Mouse (Mus musculus) midbrain, postnatal 0 days (tissue): Measurements from ENCODE around the gene Maml2. TPM values are rescaled to one million over a fixed set of nuclear protein-coding genes. Genes with fewer than 3 reads are reported as not detected.

Experiments
- ATAC-seq: fragments of 200-750 bp; cut with Nextera tagmentation; 2 replicates; pipeline ENCODE4 v1.8.0; 2017; ENCODE audit warnings: moderate number of reproducible peaks, mild to moderate bottlenecking, moderate TSS enrichment, moderate library complexity; ENCODE audit not compliant: low FRiP score
- DNase-seq: peaks from one replicate; pipeline ENCODE4 v3.0.0-alpha.2; 2015; ENCODE audit warnings: low spot score
- H3K27ac ChIP-seq: fragments of 300-500 bp; sonication (generic); 2 replicates; pipeline ENCODE4 v1.5.1; 2014; ENCODE audit warnings: low read depth, mild to moderate bottlenecking, low read length, mixed read lengths
- H3K27me3 ChIP-seq: fragments of 300-500 bp; sonication (generic); 2 replicates; pipeline ENCODE4 v1.6.1; 2014; ENCODE audit warnings: low read length, control low read depth, mixed read lengths; ENCODE audit not compliant: insufficient read depth
- H3K36me3 ChIP-seq: fragments of 300-500 bp; sonication (generic); 2 replicates; pipeline ENCODE4 v1.6.1; 2014; ENCODE audit warnings: low read length, control low read depth, mixed read lengths; ENCODE audit not compliant: insufficient read depth
- H3K4me1 ChIP-seq: fragments of 300-500 bp; sonication (generic); 2 replicates; pipeline ENCODE4 v1.6.1; 2014; ENCODE audit warnings: mild to moderate bottlenecking, control low read depth, antibody characterized with exemption, low read length, mixed read lengths; ENCODE audit not compliant: insufficient read depth
- H3K4me2 ChIP-seq: fragments of 300-500 bp; sonication (generic); 2 replicates; pipeline ENCODE4 v1.6.1; 2014; ENCODE audit warnings: low read depth, mild to moderate bottlenecking, low read length, mixed read lengths; ENCODE audit not compliant: poor library complexity, severe bottlenecking
- H3K4me3 ChIP-seq: fragments of 300-500 bp; sonication (generic); 2 replicates; pipeline ENCODE4 v1.5.1; 2014; ENCODE audit warnings: low read depth, mild to moderate bottlenecking, low read length, moderate library complexity
- H3K9ac ChIP-seq: fragments of 300-500 bp; sonication (generic); replicated peaks from 2 replicates; pipeline ENCODE4 v1.6.1; 2014; ENCODE audit warnings: mild to moderate bottlenecking, low read length, moderate library complexity, mixed read lengths; ENCODE audit not compliant: poor library complexity, severe bottlenecking
- H3K9me3 ChIP-seq: fragments of 300-500 bp; sonication (generic); 2 replicates; pipeline ENCODE4 v1.6.1; 2016; ENCODE audit warnings: low read length, control low read depth
- CTCF ChIP-seq: IDR thresholded peaks from 2 replicates; pipeline ENCODE4 v1.5.1; 2016; ENCODE audit warnings: antibody characterized with exemption, mild to moderate bottlenecking
- WGBS: fragments of 180-500 bp; shearing (Covaris S2); extraction: QIAGEN DNeasy Blood & Tissue Kit; methylation state at CpG from one replicate; pipeline ENCODE4 v1.1.7; 2014; 5-methylcytosine and 5-hydroxymethylcytosine counted together
- polyA plus RNA-seq: library from polyadenylated mRNA; unstranded; fragments of >200 nt; fragmentation: Nextera tagmentation; extraction: Ambion mirVana; gene quantifications from 2 replicates; pipeline ENCODE4 v1.2.1, GENCODE M21; 2015
- total RNA-seq: library from RNA; depleted of rRNA; stranded (reverse); fragments of >200 nt; gene quantifications from 2 replicates; pipeline ENCODE4 v1.2.3, GENCODE M21; 2014

The Maml2 gene
- total and polyA plus RNA-seq, 2 experiments from 2014 or later, result 9.1 to 9.2 TPM

DNA sequence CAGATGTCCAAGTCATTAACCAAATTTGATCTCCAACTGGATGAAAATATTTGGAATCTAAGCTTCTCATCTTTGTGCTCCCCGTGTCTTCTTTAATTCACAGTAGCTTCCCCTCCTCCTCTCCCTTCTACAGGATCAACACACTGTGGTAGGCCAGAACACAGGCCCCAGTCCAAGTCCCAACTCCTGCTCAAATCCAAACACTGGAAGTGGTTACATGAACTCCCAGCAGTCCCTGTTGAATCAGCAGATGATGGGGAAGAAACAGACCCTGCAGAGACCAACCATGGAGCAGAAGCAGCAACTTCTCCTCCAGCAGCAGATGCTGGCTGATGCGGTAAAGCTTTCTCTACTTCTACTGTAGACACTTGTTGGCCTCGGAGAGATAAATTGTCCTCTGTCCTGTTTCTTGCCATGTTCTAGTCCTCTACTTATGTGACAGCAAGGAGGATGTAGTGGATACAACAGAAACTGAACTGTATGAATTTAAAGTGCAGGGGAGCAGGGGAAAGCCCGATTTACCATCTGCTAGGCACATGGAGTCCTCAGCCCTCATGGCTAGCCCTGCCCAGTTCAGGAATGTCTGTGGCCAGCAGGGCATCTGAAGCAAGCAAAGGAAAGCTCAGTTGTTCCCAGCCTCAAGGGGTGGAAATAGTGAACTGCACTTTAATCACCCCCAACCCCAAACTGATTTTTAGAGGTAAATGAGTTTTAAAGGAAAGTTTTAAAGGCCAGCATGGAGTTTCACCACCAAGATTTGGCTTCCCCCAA lies 399.5 kb downstream of the Maml2 start:
- DNase-seq, result no peak
- Histone ChIP-seq H3K4me2 (no peak overlapping the region), H3K36me3 (no peaks in the 10 kb centered on the region), H3K4me3 (no peak overlapping the region), H3K9ac (no peak overlapping the region), H3K4me1 (no peaks in the 10 kb centered on the region), H3K27me3 (no peaks in the 10 kb centered on the region), H3K27ac (no peak overlapping the region), H3K9me3 (no peaks in the 10 kb centered on the region)
- TF ChIP-seq CTCF, result peak; percentile 26; the same call in 1 of the 2 replicates
- WGBS, result 81% methylated on average over 4 of the region's 4 CpGs
- ATAC-seq, result no peak

DNA sequence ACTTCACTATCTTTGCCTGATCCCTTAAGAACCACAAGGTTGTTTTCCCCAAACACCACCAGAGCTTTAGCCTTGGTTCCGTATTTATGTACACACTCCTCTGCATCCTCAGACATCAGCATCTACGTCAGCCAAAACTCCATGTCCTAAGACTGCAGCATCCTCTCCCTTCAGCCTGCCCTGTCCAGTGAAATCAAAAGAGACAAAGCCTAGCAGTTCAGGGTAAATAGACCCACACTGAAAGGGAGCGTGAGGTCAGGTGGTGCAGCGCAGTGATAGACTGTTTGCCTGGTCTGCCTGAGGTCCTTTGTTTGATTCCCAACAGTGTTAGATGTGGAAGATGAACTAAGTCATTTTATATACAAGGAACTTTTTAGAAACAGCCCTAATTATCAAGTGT lies 400.1 kb downstream of the Maml2 start:
- DNase-seq (no peak), ATAC-seq (no peak)
- no peak for TF ChIP-seq CTCF
- Histone ChIP-seq H3K4me1 (no peaks in the 10 kb centered on the region), H3K27me3 (no peaks in the 10 kb centered on the region), H3K4me3 (no peak overlapping the region), H3K9ac (no peak overlapping the region), H3K27ac (no peak overlapping the region), H3K4me2 (no peak overlapping the region), H3K36me3 (0 out of 2 replicates have a peak, but pooled peaks cover 2% of the 10 kb centered on the region), H3K9me3 (no peaks in the 10 kb centered on the region)
- 53% methylated on average over 4 of the region's 4 CpGs for WGBS

DNA sequence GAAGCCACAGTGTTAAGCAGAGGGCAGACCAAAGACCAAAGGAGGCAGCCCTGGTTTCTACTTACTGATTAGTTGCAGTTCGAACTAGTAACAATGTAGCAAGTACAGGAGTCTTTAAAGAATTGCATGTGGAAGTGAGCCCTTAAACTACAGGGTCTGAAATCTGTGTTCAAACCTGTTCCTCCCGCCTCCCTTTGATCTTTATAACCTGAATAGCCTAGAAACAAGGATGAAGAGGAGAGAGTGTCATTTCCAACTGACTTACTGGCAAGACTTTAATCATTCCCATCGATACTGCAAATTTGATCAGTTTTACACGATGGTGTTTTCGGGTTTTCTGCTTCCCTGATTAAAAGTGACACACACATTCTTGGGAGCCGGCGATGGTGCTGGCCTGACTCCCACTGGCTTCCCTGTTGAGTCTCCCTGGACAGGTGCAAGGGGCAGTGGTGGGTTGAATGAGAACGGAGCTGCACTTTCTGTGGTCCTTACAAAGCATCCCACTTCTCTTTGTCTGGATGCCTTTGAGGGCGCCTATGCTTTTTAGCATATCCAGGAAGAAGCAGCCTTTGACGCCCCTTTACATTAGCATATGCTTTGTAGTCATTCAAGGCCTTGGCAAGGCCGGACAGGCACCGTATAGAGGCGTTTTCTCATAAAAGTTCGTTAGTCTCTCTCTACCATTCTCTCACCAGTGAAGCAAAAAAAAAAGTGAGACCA lies 401.5 kb downstream of the Maml2 start:
- H3K9me3 ChIP-seq, result no peaks in the 10 kb centered on the region
- 24% methylated on average over 14 of the region's 14 CpGs for WGBS
- ATAC-seq (peak; percentile 49; the same call in 1 of the 2 replicates), DNase-seq (peak; percentile 54)
- H3K36me3 ChIP-seq, result 0 out of 2 replicates have a peak, but pooled peaks cover 2% of the 10 kb centered on the region
- 0 out of 2 replicates have a peak overlapping the region, but pooled peaks have one; percentile 19 for H3K27ac ChIP-seq
- no peak overlapping the region for H3K4me2 ChIP-seq
- no peaks in the 10 kb centered on the region for H3K4me1 ChIP-seq
- TF ChIP-seq CTCF, result no peak
- H3K27me3 ChIP-seq, result no peaks in the 10 kb centered on the region
- no peak overlapping the region for H3K9ac ChIP-seq
- no peak overlapping the region for H3K4me3 ChIP-seq

DNA sequence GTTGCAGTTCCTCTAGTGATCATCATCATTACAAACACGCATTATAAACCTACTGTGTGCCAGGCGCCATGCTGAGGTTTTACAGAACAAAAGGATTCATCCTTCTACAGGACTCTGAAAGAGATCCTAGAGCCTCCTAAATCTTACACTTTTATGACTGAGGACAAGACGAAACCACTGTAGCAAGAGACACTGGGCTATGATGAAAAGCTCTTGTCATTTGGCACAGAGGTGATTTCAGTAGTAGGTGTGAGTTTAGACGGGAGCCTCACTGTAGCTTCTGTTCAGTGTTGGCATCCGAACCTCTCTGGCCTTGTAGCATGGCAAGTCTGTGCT lies 402.0 kb downstream of the Maml2 start:
- no peaks in the 10 kb centered on the region for H3K4me1 ChIP-seq
- DNase-seq, result no peak
- H3K4me2 ChIP-seq, result no peak overlapping the region
- no peak overlapping the region for H3K9ac ChIP-seq
- no peak; the same call in 1 of the 2 replicates for ATAC-seq
- 0 out of 2 replicates have a peak, but pooled peaks cover 2% of the 10 kb centered on the region for H3K36me3 ChIP-seq
- no peak overlapping the region for H3K4me3 ChIP-seq
- no peaks in the 10 kb centered on the region for H3K27me3 ChIP-seq
- 47% methylated on average over 5 of the region's 5 CpGs for WGBS
- H3K27ac ChIP-seq, result 0 out of 2 replicates have a peak overlapping the region, but pooled peaks have one; percentile 19
- TF ChIP-seq CTCF, result no peak
- H3K9me3 ChIP-seq, result no peaks in the 10 kb centered on the region

DNA sequence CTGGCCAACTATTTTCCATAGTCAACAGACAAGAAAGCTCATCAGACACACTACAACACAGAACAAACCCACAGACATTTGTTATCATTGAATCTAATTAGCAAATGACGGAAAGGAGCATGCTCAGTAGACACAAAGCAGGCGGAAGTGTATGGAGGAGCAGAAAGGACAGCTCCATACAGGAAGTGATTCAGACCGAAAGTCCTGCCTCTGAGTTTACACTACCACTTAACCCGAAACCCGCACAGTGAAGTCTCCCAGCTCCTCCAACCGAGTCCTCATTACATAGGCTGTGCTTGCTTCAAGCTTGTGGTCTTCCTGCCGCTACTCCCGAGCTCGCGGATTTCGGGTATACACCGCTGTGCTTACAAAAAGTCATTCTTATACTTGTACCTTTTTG lies 404.0 kb downstream of the Maml2 start:
- Histone ChIP-seq H3K4me3 (no peak overlapping the region), H3K9ac (no peak overlapping the region), H3K9me3 (no peaks in the 10 kb centered on the region), H3K36me3 (0 out of 2 replicates have a peak, but pooled peaks cover 2% of the 10 kb centered on the region), H3K4me2 (no peak overlapping the region), H3K27me3 (no peaks in the 10 kb centered on the region), H3K4me1 (no peaks in the 10 kb centered on the region), H3K27ac (no peak overlapping the region)
- TF ChIP-seq CTCF, result no peak
- DNase-seq, result no peak
- 94% methylated on average over 12 of the region's 12 CpGs for WGBS
- no peak for ATAC-seq

DNA sequence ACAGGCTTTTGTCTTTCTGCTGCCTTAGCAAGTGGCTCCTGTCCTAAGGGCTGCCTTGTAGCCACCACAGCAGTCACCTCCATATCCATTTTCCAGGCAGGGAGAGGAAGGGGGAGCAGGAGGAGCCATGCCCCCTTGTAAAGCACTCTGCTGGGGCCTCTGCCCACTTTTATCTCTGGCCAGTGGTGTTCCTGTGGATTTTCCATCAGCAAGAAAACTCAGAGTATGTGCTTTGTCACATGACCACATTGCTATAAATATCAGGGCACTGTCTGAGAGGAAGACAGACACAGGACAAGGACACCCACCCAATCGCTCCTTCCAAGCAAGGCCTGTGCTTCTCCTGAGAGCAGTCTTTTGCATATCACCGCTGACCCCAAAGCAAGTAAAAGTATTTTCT lies 405.3 kb downstream of the Maml2 start:
- no peak overlapping the region for H3K27ac ChIP-seq
- no peaks in the 10 kb centered on the region for H3K9me3 ChIP-seq
- no peak overlapping the region for H3K9ac ChIP-seq
- TF ChIP-seq CTCF, result no peak
- no peaks in the 10 kb centered on the region for H3K27me3 ChIP-seq
- H3K4me3 ChIP-seq, result no peak overlapping the region
- no peak for DNase-seq
- ATAC-seq, result no peak
- no peaks in the 10 kb centered on the region for H3K4me1 ChIP-seq
- no peak overlapping the region for H3K4me2 ChIP-seq
- 80% methylated on average over 2 of the region's 2 CpGs for WGBS
- 0 out of 2 replicates have a peak, but pooled peaks cover 2% of the 10 kb centered on the region for H3K36me3 ChIP-seq
